Mouse (Mus musculus): ENCODE measurements around the gene Celsr3.

DNA sequence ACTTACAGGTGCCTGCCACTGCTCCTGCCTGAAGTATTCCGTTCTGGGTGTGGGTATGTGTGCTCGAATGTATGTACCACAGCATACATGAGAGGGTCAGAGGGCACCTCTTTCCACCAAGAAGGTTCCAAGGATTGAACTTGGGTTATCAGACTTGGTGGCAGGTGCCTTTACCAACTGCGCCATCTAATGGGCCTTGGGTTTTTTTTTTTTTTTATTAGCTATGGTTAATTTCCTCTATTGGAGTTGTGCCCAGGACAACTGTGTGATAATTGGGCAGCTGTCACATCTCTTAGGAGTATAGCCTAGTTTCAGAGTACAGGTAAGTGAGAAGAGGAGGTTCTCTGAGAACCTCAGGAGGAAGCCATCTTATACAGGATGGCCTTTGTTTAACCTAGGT is 26.6 kb upstream of the Celsr3 start:
- no peak for TF ChIP-seq POLR2A (IDR thresholded peaks at IDR 0.05; ENCODE audit: low read depth, low read length)
- TF ChIP-seq CTCF (IDR thresholded peaks at IDR 0.05; ENCODE audit: extremely low read depth, insufficient read length, insufficient replicate concordance, low read depth, low read length), result no peak

Measured in small intestine, adult 2 months (tissue).